Mouse (Mus musculus) heart, postnatal 0 days (tissue): ENCODE measurements around the gene Atxn1. TPM values are rescaled to one million over a fixed set of nuclear protein-coding genes. Genes with fewer than 3 reads are reported as not detected.

Source experiments
- ATAC-seq: fragments of 200-750 bp; cut with Nextera tagmentation; 2 replicates; pipeline ENCODE4 v1.8.0; 2017; ENCODE audit warnings: low read depth, moderate number of reproducible peaks, moderate library complexity; ENCODE audit not compliant: insufficient read depth
- DNase-seq: peaks from one replicate; pipeline ENCODE4 v3.0.0-alpha.2; 2016; ENCODE audit warnings: low spot score
- H3K27ac ChIP-seq: fragments of 300-500 bp; sonication (generic); 2 replicates; pipeline ENCODE4 v1.5.1; 2014; ENCODE audit warnings: low read depth, mild to moderate bottlenecking
- H3K27me3 ChIP-seq: fragments of 300-500 bp; sonication (generic); 2 replicates; pipeline ENCODE4 v1.6.1; 2014; ENCODE audit warnings: low read length, mixed read lengths; ENCODE audit not compliant: control insufficient read depth, insufficient read depth
- H3K36me3 ChIP-seq: fragments of 300-500 bp; sonication (generic); replicated peaks from 2 replicates; pipeline ENCODE4 v1.6.1; 2014; ENCODE audit warnings: low read length, mixed read lengths; ENCODE audit not compliant: control insufficient read depth, insufficient read depth
- H3K4me1 ChIP-seq: fragments of 300-500 bp; sonication (generic); 2 replicates; pipeline ENCODE4 v1.6.1; 2014; ENCODE audit warnings: antibody characterized with exemption; ENCODE audit not compliant: control insufficient read depth, insufficient read depth
- H3K4me2 ChIP-seq: fragments of 300-500 bp; sonication (generic); 2 replicates; pipeline ENCODE4 v1.6.1; 2014; ENCODE audit warnings: low read depth, mild to moderate bottlenecking, low read length, moderate library complexity
- H3K4me3 ChIP-seq: fragments of 300-500 bp; sonication (generic); 2 replicates; pipeline ENCODE4 v1.5.1; 2014; ENCODE audit warnings: low read depth, low read length
- H3K9ac ChIP-seq: fragments of 300-500 bp; sonication (generic); replicated peaks from 2 replicates; pipeline ENCODE4 v1.6.1; 2014; ENCODE audit warnings: low read depth, low read length, mixed read lengths
- H3K9me3 ChIP-seq: fragments of 300-500 bp; sonication (generic); replicated peaks from 2 replicates; pipeline ENCODE4 v1.6.1; 2016; ENCODE audit warnings: low read length; ENCODE audit not compliant: control insufficient read depth
- CTCF ChIP-seq: IDR thresholded peaks from 2 replicates; pipeline ENCODE4 v1.5.1; 2016; ENCODE audit warnings: antibody characterized with exemption, control low read depth, low read depth
- EP300 ChIP-seq: IDR thresholded peaks from 2 replicates; pipeline ENCODE4 v1.6.1; 2016; ENCODE audit warnings: antibody characterized with exemption, low read depth
- WGBS: fragments of 180-500 bp; shearing (Covaris S2); extraction: QIAGEN DNeasy Blood & Tissue Kit; methylation state at CpG from one replicate; pipeline ENCODE4 v1.1.7; 2014; 5-methylcytosine and 5-hydroxymethylcytosine counted together
- polyA plus RNA-seq: library from polyadenylated mRNA; unstranded; fragments of >200 nt; fragmentation: Nextera tagmentation; extraction: Ambion mirVana; gene quantifications from 2 replicates; pipeline ENCODE4 v1.2.1, GENCODE M21; 2015
- total RNA-seq: library from RNA; depleted of rRNA; stranded (reverse); fragments of >200 nt; gene quantifications from 2 replicates; pipeline ENCODE4 v1.2.3, GENCODE M21; 2014; ENCODE audit warnings: low replicate concordance

Atxn1 gene
- total and polyA plus RNA-seq, 2 experiments from 2014 or later = 10.3 to 15.0 TPM

DNA sequence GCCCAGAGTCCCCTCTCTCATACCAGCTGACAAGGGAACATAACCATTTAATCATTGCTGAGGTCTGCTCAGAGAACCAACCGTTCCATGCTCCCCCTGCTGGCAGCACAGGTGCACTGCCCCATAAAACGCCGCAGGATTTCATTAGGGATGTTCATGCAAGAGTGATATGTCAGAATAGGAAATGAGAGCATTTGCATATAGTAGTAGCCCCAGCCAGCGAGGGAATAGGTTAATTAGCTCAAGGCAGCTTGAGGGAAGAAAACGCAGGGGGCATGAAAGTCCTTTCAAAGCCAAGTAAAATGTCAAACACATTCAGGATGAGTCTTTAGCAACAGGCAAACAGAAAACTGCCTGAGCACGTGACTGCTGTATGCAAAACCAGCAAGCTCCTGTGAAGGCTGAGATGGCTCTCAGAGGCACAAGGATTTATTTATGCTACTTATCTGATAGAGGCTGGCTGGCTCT lies 393.0 kb downstream of the Atxn1 start:
- whole genome bisulfite sequencing = 1% methylated on average over 6 of the region's 6 CpGs
- DNase-seq = peak; percentile 79
- no peaks in the 10 kb centered on the region for H3K9me3 ChIP-seq
- no peaks in the 10 kb centered on the region for H3K27me3 ChIP-seq
- peaks cover 19% of the 10 kb centered on the region for H3K4me1 ChIP-seq
- H3K36me3 ChIP-seq = peaks cover 6% of the 10 kb centered on the region
- peak; percentile 57; the same call in 1 of the 2 replicates for ATAC-seq
- H3K4me3 ChIP-seq = no peak overlapping the region
- no peak overlapping the region for H3K9ac ChIP-seq
- no peak for TF ChIP-seq EP300
- peak; percentile 96 for TF ChIP-seq CTCF
- peak overlapping the region; percentile 46 for H3K4me2 ChIP-seq
- H3K27ac ChIP-seq = no peak overlapping the region

- H3K9ac ChIP-seq = no peak overlapping the region
- no peak for ATAC-seq
- no peaks in the 10 kb centered on the region for H3K27me3 ChIP-seq
- no peak overlapping the region for H3K27ac ChIP-seq
- WGBS = 33% methylated on average over 7 of the region's 7 CpGs
- no peak overlapping the region for H3K4me3 ChIP-seq
- no peak overlapping the region for H3K4me2 ChIP-seq
- TF ChIP-seq CTCF = no peak
- no peak for TF ChIP-seq EP300
- no peak for DNase-seq
- peaks cover 16% of the 10 kb centered on the region for H3K36me3 ChIP-seq
- no peaks in the 10 kb centered on the region for H3K9me3 ChIP-seq
- peaks cover 5% of the 10 kb centered on the region for H3K4me1 ChIP-seq
Measured at GRCm38 (mm10) chr13:45569932-45570331, 394.9 kb downstream of the Atxn1 start.

DNA sequence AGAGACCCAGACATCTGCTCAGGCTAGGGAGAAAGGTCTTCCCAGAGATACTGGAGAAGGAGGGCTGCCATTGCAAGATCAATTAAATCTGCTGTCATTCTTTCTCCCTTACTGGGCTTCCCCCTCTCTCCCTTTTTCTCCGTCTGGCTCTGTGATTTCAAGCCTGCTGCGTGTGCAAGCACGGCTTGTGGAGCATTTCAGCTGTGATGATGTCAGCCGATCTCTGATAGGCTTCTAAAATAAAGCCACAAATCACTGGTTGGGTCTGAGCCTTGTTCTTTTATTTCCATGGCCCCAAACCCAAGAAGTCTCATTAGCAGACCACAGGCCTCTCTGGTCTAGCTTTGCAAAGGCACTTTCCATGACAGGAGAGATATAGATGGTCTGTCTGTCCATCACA lies 399.9 kb downstream of the Atxn1 start:
- no peak for DNase-seq
- WGBS = 65% methylated on average over 4 of the region's 4 CpGs
- Histone ChIP-seq H3K9me3 (no peaks in the 10 kb centered on the region), H3K27me3 (no peaks in the 10 kb centered on the region), H3K4me2 (no peak overlapping the region), H3K4me1 (peaks cover 26% of the 10 kb centered on the region), H3K36me3 (peaks cover 16% of the 10 kb centered on the region), H3K9ac (no peak overlapping the region), H3K27ac (no peak overlapping the region), H3K4me3 (no peak overlapping the region)
- no peak for ATAC-seq
- TF ChIP-seq CTCF = no peak
- no peak for TF ChIP-seq EP300

DNA sequence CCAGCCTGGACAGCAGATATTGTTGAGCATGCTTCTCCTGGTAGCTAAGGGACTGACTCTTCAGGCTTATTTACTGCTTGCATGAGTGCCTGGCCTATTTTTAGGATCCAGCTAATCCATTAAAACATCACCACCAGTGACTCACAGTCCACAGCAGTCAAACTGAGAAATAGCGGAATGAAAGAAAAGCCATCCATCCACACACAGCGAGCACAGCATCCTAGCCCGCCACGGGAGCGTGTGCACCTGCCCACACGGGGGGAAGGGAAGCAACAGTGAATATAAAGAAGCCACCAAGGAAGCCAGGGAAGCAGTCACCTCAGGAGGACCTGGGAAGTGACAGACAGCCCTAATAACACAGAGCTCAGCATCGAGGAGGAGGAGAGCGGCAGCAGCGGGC lies 402.8 kb downstream of the Atxn1 start:
- peak; percentile 66 for DNase-seq
- peak; percentile 72; the same call in 1 of the 2 replicates for ATAC-seq
- TF ChIP-seq CTCF (no peak), EP300 (no peak)
- no peak overlapping the region for H3K4me3 ChIP-seq
- H3K9ac ChIP-seq = peak overlapping the region; percentile 6; the same call in 1 of the 2 replicates
- no peaks in the 10 kb centered on the region for H3K9me3 ChIP-seq
- 20% methylated on average over 9 of the region's 9 CpGs for WGBS
- peak overlapping the region; percentile 75 for H3K27ac ChIP-seq
- H3K4me1 ChIP-seq = peaks cover 32% of the 10 kb centered on the region
- H3K36me3 ChIP-seq = peaks cover 17% of the 10 kb centered on the region
- peak overlapping the region; percentile 45 for H3K4me2 ChIP-seq
- no peaks in the 10 kb centered on the region for H3K27me3 ChIP-seq

GRCm38 (mm10) chr13:45560543-45560942 lies 404.3 kb downstream of the Atxn1 start:
- H3K4me3 ChIP-seq = no peak overlapping the region
- no peak overlapping the region for H3K9ac ChIP-seq
- H3K9me3 ChIP-seq = no peaks in the 10 kb centered on the region
- no peaks in the 10 kb centered on the region for H3K27me3 ChIP-seq
- H3K4me1 ChIP-seq = peaks cover 32% of the 10 kb centered on the region
- no peak overlapping the region for H3K27ac ChIP-seq
- DNase-seq (no peak), ATAC-seq (no peak)
- H3K36me3 ChIP-seq = peaks cover 12% of the 10 kb centered on the region; the same call in 1 of the 2 replicates
- TF ChIP-seq EP300 (no peak), CTCF (peak; percentile 67)
- H3K4me2 ChIP-seq = no peak overlapping the region
- WGBS = 69% methylated on average over 7 of the region's 7 CpGs

GRCm38 (mm10) chr13:45559258-45559657 lies 405.6 kb downstream of the Atxn1 start:
- 56% methylated on average over 3 of the region's 3 CpGs for WGBS
- no peak for ATAC-seq
- TF ChIP-seq EP300 = no peak
- no peak for TF ChIP-seq CTCF
- Histone ChIP-seq H3K9ac (no peak overlapping the region), H3K9me3 (no peaks in the 10 kb centered on the region), H3K4me2 (no peak overlapping the region), H3K4me3 (no peak overlapping the region), H3K27ac (no peak overlapping the region), H3K36me3 (peaks cover 12% of the 10 kb centered on the region; the same call in 1 of the 2 replicates), H3K4me1 (peaks cover 32% of the 10 kb centered on the region), H3K27me3 (no peaks in the 10 kb centered on the region)
- DNase-seq = no peak
